Mouse (Mus musculus) G1E (cell line): Measurements from ENCODE around the gene Rnf151.

Experiments used
- CTCF ChIP-seq: IDR thresholded peaks from 2 replicates; pipeline ENCODE4 v1.5.1; 2012; ENCODE audit warnings: low read depth, low read length, inconsistent platforms, mixed read lengths
- GATA1 ChIP-seq: IDR thresholded peaks from 2 replicates; pipeline ENCODE4 v1.6.1; 2012; ENCODE audit warnings: borderline replicate concordance, low read length, inconsistent platforms, mixed read lengths
- GATA2 ChIP-seq: IDR thresholded peaks from 2 replicates; pipeline ENCODE4 v1.6.1; 2012; ENCODE audit warnings: low read depth, low read length, inconsistent platforms, borderline replicate concordance
- TAL1 ChIP-seq: conservative IDR thresholded peaks from 2 replicates; pipeline ENCODE4 v1.6.1; 2012; ENCODE audit warnings: low read depth, low read length, inconsistent platforms, mixed read lengths

DNA sequence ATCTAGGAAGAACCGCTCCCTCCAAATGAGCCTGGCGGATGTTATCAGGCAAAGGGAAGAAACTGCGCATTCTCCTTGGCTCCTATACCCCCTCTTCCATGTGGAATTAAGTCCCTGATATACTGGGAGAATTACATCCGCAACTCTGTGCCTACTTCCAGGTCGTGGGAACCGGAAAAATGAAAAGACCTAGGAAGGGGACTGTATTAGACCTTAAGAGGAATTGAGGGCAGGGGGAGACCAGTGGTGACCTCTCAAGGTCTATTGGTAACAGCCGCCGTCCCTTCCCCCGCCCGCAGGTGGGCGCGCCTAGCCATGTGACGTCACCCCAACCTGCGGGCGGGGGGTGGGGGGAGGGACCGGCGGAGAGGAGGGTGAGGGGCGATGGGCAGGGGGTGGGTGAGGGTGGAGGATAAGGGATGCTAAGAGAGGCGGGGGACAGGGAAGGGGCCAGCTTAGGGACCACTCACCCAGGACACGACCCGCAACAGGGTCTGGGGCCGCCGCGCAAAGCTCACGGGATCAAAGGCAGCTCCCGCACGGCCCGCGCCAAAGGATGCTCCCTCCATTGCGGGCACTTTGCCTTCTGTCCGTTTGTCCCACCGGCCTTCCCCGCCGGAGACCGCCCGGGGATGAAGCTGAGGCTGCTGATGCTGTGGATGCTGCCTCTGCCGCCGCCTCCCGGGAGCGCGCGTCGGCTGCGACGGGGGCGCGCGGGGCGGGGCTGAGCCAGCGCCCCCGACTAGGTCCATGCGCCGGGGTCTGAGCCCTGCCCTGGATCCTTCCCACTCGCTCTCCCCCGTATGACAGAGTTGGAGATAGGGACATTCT lies 28.4 kb downstream of the Rnf151 start, which contains the start of gene Syngr3:
- TF ChIP-seq CTCF (no peak), GATA1 (no peak), TAL1 (no peak), GATA2 (no peak)
